Comparison of ENCODE assay signal across 8 mouse cellular contexts in the genomic region with DNA sequence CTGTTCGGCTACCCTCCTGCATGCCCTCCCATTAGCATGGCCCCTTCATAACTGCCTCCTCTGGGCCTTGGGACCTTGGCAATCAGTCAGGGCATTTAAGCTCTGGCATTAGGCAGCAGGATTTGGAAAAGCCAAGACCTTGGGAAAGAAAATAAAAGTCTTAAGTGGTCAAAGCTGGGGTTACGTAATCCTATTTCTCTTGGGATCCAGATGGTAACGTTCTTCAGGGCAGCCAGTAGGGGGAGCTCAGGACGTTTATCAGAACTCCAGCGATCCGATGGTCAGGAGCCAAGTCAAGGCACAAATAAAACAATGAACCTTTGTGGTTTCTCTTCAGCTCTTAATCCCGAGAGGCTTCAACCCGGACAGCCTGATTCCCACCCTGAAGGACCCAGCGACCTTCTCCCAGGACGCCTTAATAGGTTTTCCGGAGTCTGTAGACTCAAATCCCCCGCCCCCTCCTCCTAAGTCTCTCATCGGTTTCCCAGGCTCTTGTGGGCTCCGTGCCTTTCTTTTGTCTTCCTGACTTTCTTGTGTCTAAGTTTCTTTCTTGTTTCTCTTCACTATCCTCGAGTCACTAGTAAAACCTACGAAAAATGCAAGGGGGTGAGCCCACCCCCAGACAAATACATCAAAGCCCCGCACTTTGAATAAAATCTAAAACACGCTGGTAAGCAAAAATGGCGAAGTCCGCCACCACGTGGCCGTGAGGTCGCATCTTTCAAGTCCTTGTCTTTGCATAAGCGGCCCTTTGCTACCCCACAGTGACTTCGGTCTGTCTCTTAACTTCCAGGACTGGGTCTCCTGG. TPM values are rescaled to one million over a fixed set of nuclear protein-coding genes. Genes with fewer than 3 reads are reported as not detected.
DNase-seq lines count a peak whose midpoint lies in the region; ATAC-seq lines count a peak whose summit lies in the region.

No protein-coding gene starts in this region.

- under 1% methylated on average over 25 of the region's 25 CpGs for WGBS in hindbrain, embryonic 14.5 days
- 5% methylated on average over 25 of the region's 25 CpGs for WGBS in macrophage (ENCODE audit: missing documents)

- peaks cover 23% of the 10 kb centered on the region for H3K4me1 ChIP-seq in hindbrain, embryonic 14.5 days (replicated peaks; ENCODE audit: control insufficient read depth, insufficient read depth, low read length)

- no peaks in the 10 kb centered on the region for H3K9me3 ChIP-seq in hindbrain, embryonic 14.5 days (ENCODE audit: control insufficient read depth, low read length)

- peak overlapping the region; percentile 62 for H3K9ac ChIP-seq in hindbrain, embryonic 14.5 days

- ATAC-seq in hindbrain, embryonic 14.5 days (ENCODE audit: low FRiP score), result peak; percentile 67

- H3K4me2 ChIP-seq in hindbrain, embryonic 14.5 days (replicated peaks), result peak overlapping the region; percentile 63

- no peaks in the 10 kb centered on the region for H3K36me3 ChIP-seq in hindbrain, embryonic 14.5 days (replicated peaks; ENCODE audit: control insufficient read depth, insufficient read depth)
- no peaks in the 10 kb centered on the region for H3K36me3 ChIP-seq in macrophage (ENCODE audit: inconsistent target)

- peak; percentile 62 for DNase-seq in T-cell, adult 2 months (ENCODE audit: low spot score)
- peak; percentile 94 for DNase-seq in cerebellum, postnatal 14 days
- peak; percentile 62 to 63 for DNase-seq in frontal cortex, postnatal 25 days (ENCODE audit: low spot score in 2 of 2)
- peak; percentile 91 for DNase-seq in hindbrain, embryonic 14.5 days (ENCODE audit: low spot score)
- DNase-seq in left cerebral cortex, adult 18-20 months (ENCODE audit: low spot score in 2 of 2), result peak; percentile 84 to 87
- peak; percentile 81 to 87 for DNase-seq in right cerebral cortex, adult 2 months (ENCODE audit: low spot score in 2 of 2)
- DNase-seq in urinary bladder, postnatal 36 days (ENCODE audit: low spot score in 2 of 2), result peak; percentile 67 to 80

- peak overlapping the region; percentile 87 for H3K27ac ChIP-seq in hindbrain, embryonic 14.5 days
- H3K27ac ChIP-seq in macrophage, result peak overlapping the region; percentile 13; the same call in 1 of the 2 replicates

- H3K27me3 ChIP-seq in hindbrain, embryonic 14.5 days (ENCODE audit: control insufficient read depth, insufficient read depth, low read length), result no peaks in the 10 kb centered on the region

- H3K79me2 ChIP-seq in macrophage (ENCODE audit: inconsistent target), result no peaks in the 10 kb centered on the region

- H3K4me3 ChIP-seq in hindbrain, embryonic 14.5 days (replicated peaks; ENCODE audit: low read length), result peak overlapping the region; percentile 33
- peak overlapping the region; percentile 37 for H3K4me3 ChIP-seq in macrophage (ENCODE audit: inconsistent target)

RNA-seq across cellular contexts. Expression of gene Ndufb4, which starts 30.6 kb away (rescaled TPM):
- polyA plus RNA-seq in hindbrain, embryonic 14.5 days (2014; fragmentation: Nextera tagmentation; extraction: Ambion mirVana), result 64.5 and 69.9 TPM in 2 replicates
- 10 to 100 TPM; 76.5 to 80.3 TPM for total RNA-seq in left cerebral cortex, adult 18-20 months (2021)
- 10 to 100 TPM in 15 of 26 experiments, 1 to 10 TPM in 10, not detected in 1; 1.3 to 31.1 (median 12.0) TPM for total RNA-seq in macrophage (2018; cell fraction: chromatin; rRNA removed)
- 10 to 100 TPM; 21.1 to 44.8 (median 28.6) TPM for total RNA-seq in macrophage (2018; cell fraction: cytosol; rRNA removed)
- total RNA-seq in macrophage (2018; cell fraction: nucleus; rRNA removed), result 10 to 100 TPM in 15 of 26 experiments, 1 to 10 TPM in 11; 1.4 to 28.0 (median 13.2) TPM
- polyA plus RNA-seq in macrophage (2018), result 19.4 to 30.2 TPM (median 23.6 TPM) in 3 replicates

Comparison
In these comparisons a context has a peak if more than half of its experiments do, and no peak if none do; other contexts are left out.
1. Peak in every context shown above with its lines: DNase-seq, ATAC-seq, H3K4me3 ChIP-seq and H3K27ac ChIP-seq.